Comparison of ENCODE assay signal across 16 mouse cellular contexts in genomic region chr5:45931252-45931651, GRCm38 (mm10).
"Had no signal": no experiment of that assay in that cellular context is flagged by ENCODE, and none has a peak within 500 bp of the region (broad histone marks: within the 10 kb centered on the region; RNA-seq: fewer than 3 reads in every experiment).

No protein-coding gene starts in this region.

- H3K27me3 ChIP-seq: neural tube, embryonic 13.5 days; neural tube, embryonic 15.5 days; stomach, embryonic 15.5 days had no signal

- H3K36me3 ChIP-seq: neural tube, embryonic 13.5 days; neural tube, embryonic 15.5 days; stomach, embryonic 15.5 days had no signal

- H3K27ac ChIP-seq: neural tube, embryonic 13.5 days; neural tube, embryonic 15.5 days; stomach, embryonic 15.5 days; stomach, postnatal 0 days had no signal

- DNase-seq: retina, postnatal 1 day; right cerebral cortex, adult 18-20 months; right cerebral cortex, postnatal 14 days; right cerebral cortex, postnatal 25 days; right cerebral cortex, postnatal 4 days; spleen, adult 18-20 months; thymus, adult 18-20 months; thymus, adult 2 months; thymus, postnatal 14 days; thymus, postnatal 25 days; thymus, postnatal 36 days; thymus, postnatal 4 days had no signal

- H3K9ac ChIP-seq: neural tube, embryonic 13.5 days; neural tube, embryonic 15.5 days; stomach, embryonic 15.5 days had no signal

- H3K9me3 ChIP-seq: neural tube, embryonic 13.5 days; neural tube, embryonic 15.5 days; stomach, embryonic 15.5 days had no signal

- H3K4me1 ChIP-seq: neural tube, embryonic 15.5 days; stomach, embryonic 15.5 days had no signal

- H3K4me3 ChIP-seq: neural tube, embryonic 13.5 days; neural tube, embryonic 15.5 days; stomach, embryonic 15.5 days had no signal

- H3K4me2 ChIP-seq: neural tube, embryonic 13.5 days; neural tube, embryonic 15.5 days; stomach, embryonic 15.5 days had no signal
